Mouse (Mus musculus) kidney, embryonic 14.5 days (tissue): Measurements from ENCODE around the gene Hps6. TPM values are rescaled to one million over a fixed set of nuclear protein-coding genes. Genes with fewer than 3 reads are reported as not detected.

Experiments used
- ATAC-seq: fragments of 200-750 bp; cut with Nextera tagmentation; 2 replicates; pipeline ENCODE4 v1.8.0; 2017; ENCODE audit warnings: moderate number of reproducible peaks, mild to moderate bottlenecking, moderate TSS enrichment, moderate library complexity; ENCODE audit not compliant: low FRiP score, low TSS enrichment
- H3K27ac ChIP-seq: fragments of 300-500 bp; sonication (generic); 2 replicates; pipeline ENCODE4 v1.5.1; 2014; ENCODE audit warnings: low read depth, mild to moderate bottlenecking, low read length, moderate library complexity, mixed read lengths
- H3K27me3 ChIP-seq: fragments of 300-500 bp; sonication (generic); 2 replicates; pipeline ENCODE4 v1.6.1; 2014; ENCODE audit warnings: mild to moderate bottlenecking, low read length; ENCODE audit not compliant: control insufficient read depth, insufficient read depth
- H3K36me3 ChIP-seq: fragments of 300-500 bp; sonication (generic); 2 replicates; pipeline ENCODE4 v1.6.1; 2014; ENCODE audit warnings: low read length, mixed read lengths; ENCODE audit not compliant: control insufficient read depth, insufficient read depth
- H3K4me1 ChIP-seq: fragments of 300-500 bp; sonication (generic); 2 replicates; pipeline ENCODE4 v1.6.1; 2014; ENCODE audit warnings: low read length, mixed read lengths; ENCODE audit not compliant: control insufficient read depth, insufficient read depth
- H3K4me2 ChIP-seq: fragments of 300-500 bp; sonication (generic); replicated peaks from 2 replicates; pipeline ENCODE4 v1.6.1; 2014; ENCODE audit warnings: low read depth, mild to moderate bottlenecking, low read length
- H3K4me3 ChIP-seq: fragments of 300-500 bp; sonication (generic); 2 replicates; pipeline ENCODE4 v1.5.1; 2014; ENCODE audit warnings: mild to moderate bottlenecking, low read length
- H3K9ac ChIP-seq: fragments of 300-500 bp; sonication (generic); 2 replicates; pipeline ENCODE4 v1.6.1; 2014; ENCODE audit warnings: low read depth, mild to moderate bottlenecking, low read length, moderate library complexity
- H3K9me3 ChIP-seq: fragments of 300-500 bp; sonication (generic); 2 replicates; pipeline ENCODE4 v1.6.1; 2016; ENCODE audit warnings: low read length; ENCODE audit not compliant: control insufficient read depth
- WGBS: fragments of 180-500 bp; shearing (Covaris S2); extraction: QIAGEN DNeasy Blood & Tissue Kit; methylation state at CpG from one replicate; pipeline ENCODE4 v1.1.7; 2014; 5-methylcytosine and 5-hydroxymethylcytosine counted together
- polyA plus RNA-seq: library from polyadenylated mRNA; unstranded; fragments of >200 nt; fragmentation: Nextera tagmentation; extraction: Ambion mirVana; gene quantifications from 2 replicates; pipeline ENCODE4 v1.2.1, GENCODE M21; 2014

Hps6 gene
- polyA plus RNA-seq, 1 experiment from 2014 or later = 4.2 TPM

- peak; percentile 96 for ATAC-seq
- WGBS = under 1% methylated on average over 66 of the region's 76 CpGs
- H3K9ac ChIP-seq = peak within 1 kb of the TSS; percentile 89
Observed at GRCm38 (mm10) chr19:45997785-45998693, 5.3 kb upstream of the Hps6 start, which contains the start of gene Armh3. Gene Armh3, minus strand, starts transcription at chr19:45998488.

GRCm38 (mm10) chr19:45998694-45999217 lies 4.6 kb upstream of the Hps6 start:
- no peaks in the 10 kb centered on the region for H3K4me1 ChIP-seq
- H3K27me3 ChIP-seq = no peaks in the 10 kb centered on the region
- peaks cover 15% of the 10 kb centered on the region for H3K9me3 ChIP-seq
- H3K4me2 ChIP-seq = peak overlapping the region; percentile 56
- H3K36me3 ChIP-seq = no peaks in the 10 kb centered on the region
- WGBS = 10% methylated on average over 8 of the region's 8 CpGs
- no peak overlapping the region for H3K27ac ChIP-seq
- 0 out of 2 replicates have a peak, but pooled peaks have one; percentile 1 for ATAC-seq
- H3K9ac ChIP-seq = peak overlapping the region; percentile 89
- H3K4me3 ChIP-seq = peak overlapping the region; percentile 75

More at GRCm38 (mm10) chr19:45997785-45998693, 5.3 kb upstream of the Hps6 start, which contains the start of gene Armh3:
- Histone ChIP-seq H3K36me3 (no peaks in the 10 kb centered on the region), H3K9me3 (peaks cover 15% of the 10 kb centered on the region), H3K27ac (peak within 1 kb of the TSS; percentile 95), H3K4me3 (peak within 1 kb of the TSS; percentile 75), H3K4me1 (no peaks in the 10 kb centered on the region), H3K4me2 (peak within 1 kb of the TSS; percentile 56), H3K27me3 (no peaks in the 10 kb centered on the region)

- 71% methylated on average over 1 of the region's 1 CpGs for WGBS
- Histone ChIP-seq H3K27ac (no peak overlapping the region), H3K4me2 (no peak overlapping the region), H3K4me1 (0 out of 2 replicates have a peak, but pooled peaks cover 6% of the 10 kb centered on the region), H3K36me3 (no peaks in the 10 kb centered on the region), H3K9ac (no peak overlapping the region), H3K4me3 (no peak overlapping the region), H3K27me3 (no peaks in the 10 kb centered on the region), H3K9me3 (peaks cover 9% of the 10 kb centered on the region; the same call in 1 of the 2 replicates)
- no peak for ATAC-seq
Observed at GRCm38 (mm10) chr19:45999378-45999777, 3.9 kb upstream of the Hps6 start.

- no peak overlapping the region for H3K4me3 ChIP-seq
- ATAC-seq = no peak
- no peak overlapping the region for H3K4me2 ChIP-seq
- no peak overlapping the region for H3K27ac ChIP-seq
- no peak overlapping the region for H3K9ac ChIP-seq
- no peaks in the 10 kb centered on the region for H3K9me3 ChIP-seq
- H3K4me1 ChIP-seq = 0 out of 2 replicates have a peak, but pooled peaks cover 6% of the 10 kb centered on the region
- H3K27me3 ChIP-seq = no peaks in the 10 kb centered on the region
- H3K36me3 ChIP-seq = no peaks in the 10 kb centered on the region
- 84% methylated on average over 9 of the region's 9 CpGs for WGBS
Observed at GRCm38 (mm10) chr19:46002279-46002678, 1.0 kb upstream of the Hps6 start.

- no peak overlapping the region for H3K9ac ChIP-seq
- WGBS = 76% methylated on average over 17 of the region's 17 CpGs
- no peaks in the 10 kb centered on the region for H3K36me3 ChIP-seq
- no peak overlapping the region for H3K4me3 ChIP-seq
- no peak for ATAC-seq
- no peaks in the 10 kb centered on the region for H3K9me3 ChIP-seq
- no peak overlapping the region for H3K27ac ChIP-seq
- 0 out of 2 replicates have a peak, but pooled peaks cover 6% of the 10 kb centered on the region for H3K4me1 ChIP-seq
- H3K27me3 ChIP-seq = no peaks in the 10 kb centered on the region
- H3K4me2 ChIP-seq = no peak overlapping the region
Observed at GRCm38 (mm10) chr19:46004814-46005466, 1.6 kb downstream of the Hps6 start.

GRCm38 (mm10) chr19:46005680-46006079 lies 2.4 kb downstream of the Hps6 start:
- no peak for ATAC-seq
- no peak overlapping the region for H3K4me2 ChIP-seq
- no peak overlapping the region for H3K4me3 ChIP-seq
- no peaks in the 10 kb centered on the region for H3K36me3 ChIP-seq
- no peak overlapping the region for H3K9ac ChIP-seq
- 0 out of 2 replicates have a peak, but pooled peaks cover 6% of the 10 kb centered on the region for H3K4me1 ChIP-seq
- no peaks in the 10 kb centered on the region for H3K9me3 ChIP-seq
- no peaks in the 10 kb centered on the region for H3K27me3 ChIP-seq
- WGBS = 90% methylated on average over 7 of the region's 7 CpGs
- no peak overlapping the region for H3K27ac ChIP-seq

- Histone ChIP-seq H3K9me3 (no peaks in the 10 kb centered on the region), H3K4me3 (no peak overlapping the region), H3K4me1 (no peaks in the 10 kb centered on the region), H3K9ac (no peak overlapping the region), H3K4me2 (no peak overlapping the region), H3K27me3 (no peaks in the 10 kb centered on the region), H3K27ac (no peak overlapping the region), H3K36me3 (no peaks in the 10 kb centered on the region)
- ATAC-seq = peak; percentile 90
- 32% methylated on average over 12 of the region's 12 CpGs for WGBS
Observed at GRCm38 (mm10) chr19:46014572-46015178, 11.4 kb downstream of the Hps6 start.

- Histone ChIP-seq H3K27ac (no peak overlapping the region), H3K4me1 (no peaks in the 10 kb centered on the region), H3K27me3 (no peaks in the 10 kb centered on the region), H3K4me2 (no peak overlapping the region), H3K36me3 (no peaks in the 10 kb centered on the region), H3K9ac (no peak overlapping the region), H3K9me3 (no peaks in the 10 kb centered on the region), H3K4me3 (no peak overlapping the region)
- 92% methylated on average over 2 of the region's 2 CpGs for WGBS
- no peak for ATAC-seq
Observed at GRCm38 (mm10) chr19:46016023-46016422, 12.7 kb downstream of the Hps6 start.
